Mouse (Mus musculus) heart, postnatal 0 days (tissue): ENCODE results near the gene Olfr484.
"Not testable (repeated sequence)": the region's sequence is repeated elsewhere in the genome, so short reads cannot be mapped to it uniquely, and the experiment has no call there.

Source experiments
- CTCF ChIP-seq: IDR thresholded peaks from 2 replicates; pipeline ENCODE4 v1.5.1; 2016; ENCODE audit warnings: antibody characterized with exemption, control low read depth, low read depth
- EP300 ChIP-seq: IDR thresholded peaks from 2 replicates; pipeline ENCODE4 v1.6.1; 2016; ENCODE audit warnings: antibody characterized with exemption, low read depth

- TF ChIP-seq EP300, CTCF: not testable (repeated sequence)
Measured at GRCm38 (mm10) chr7:108172642-108173041, 45.4 kb upstream of the Olfr484 start, which contains the start of gene Olfr486.
